Mouse (Mus musculus): ENCODE data around the gene Cks1b.
"Not testable (repeated sequence)": the region's sequence is repeated elsewhere in the genome, so short reads cannot be mapped to it uniquely, and the experiment has no call there.

DNA sequence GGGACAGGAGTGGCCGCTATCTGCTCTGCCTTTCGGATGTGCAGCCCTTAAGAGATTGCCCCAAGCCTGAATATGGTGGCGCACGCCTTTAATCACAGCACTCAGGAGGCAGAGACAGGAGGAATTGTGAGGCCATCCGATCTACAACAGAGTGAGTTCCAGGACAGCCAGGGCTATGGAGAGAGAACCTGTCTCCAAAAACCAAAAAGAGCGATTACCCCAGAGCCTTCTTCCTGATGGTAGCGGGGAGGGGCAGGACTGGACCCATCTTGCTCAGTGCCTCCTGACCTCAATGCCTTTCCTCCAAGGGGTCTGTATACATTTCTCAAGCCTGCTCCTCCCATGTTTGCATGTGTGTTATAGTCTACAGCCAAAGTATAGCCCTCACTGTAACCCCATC is 10.8 kb upstream of the Cks1b start:
- TF ChIP-seq CTCF (IDR thresholded peaks at IDR 0.05; ENCODE audit: low read depth, low read length); GATA1 (IDR thresholded peaks at IDR 0.05; ENCODE audit: borderline replicate concordance, low read length): not testable (repeated sequence)

All from G1E (cell line).